Mouse (Mus musculus) cerebellum, adult (tissue): ENCODE data around the gene Dirc2.

ENCODE experiments used
- ATAC-seq: cut with Nextera tagmentation; 2 replicates; pipeline ENCODE4 v1.9.2; 2017; ENCODE audit warnings: mild to moderate bottlenecking, moderate library complexity, mixed read lengths; ENCODE audit not compliant: insufficient number of reproducible peaks, low FRiP score, low TSS enrichment

Gene Dirc2

DNA sequence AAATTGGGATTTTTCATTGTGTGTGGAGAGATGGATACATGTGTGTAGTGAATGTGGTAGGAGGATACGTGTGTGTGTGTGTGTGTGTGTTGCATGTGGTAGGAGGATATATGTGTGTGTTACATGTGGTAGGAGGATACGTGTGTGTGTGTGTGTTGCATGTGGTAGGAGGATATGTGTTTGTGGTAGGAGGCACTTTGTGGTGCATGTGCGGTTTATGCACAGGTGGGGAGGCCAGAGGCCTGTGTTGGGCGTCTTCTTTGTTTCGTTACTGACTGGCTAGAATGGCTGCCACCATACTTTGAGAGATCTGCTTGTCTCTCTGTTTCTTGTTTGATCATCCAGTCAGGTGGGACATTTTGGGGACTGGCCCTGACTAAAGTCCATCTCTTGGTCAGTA is 27.5 kb downstream of the Dirc2 start:
- ATAC-seq: no peak

DNA sequence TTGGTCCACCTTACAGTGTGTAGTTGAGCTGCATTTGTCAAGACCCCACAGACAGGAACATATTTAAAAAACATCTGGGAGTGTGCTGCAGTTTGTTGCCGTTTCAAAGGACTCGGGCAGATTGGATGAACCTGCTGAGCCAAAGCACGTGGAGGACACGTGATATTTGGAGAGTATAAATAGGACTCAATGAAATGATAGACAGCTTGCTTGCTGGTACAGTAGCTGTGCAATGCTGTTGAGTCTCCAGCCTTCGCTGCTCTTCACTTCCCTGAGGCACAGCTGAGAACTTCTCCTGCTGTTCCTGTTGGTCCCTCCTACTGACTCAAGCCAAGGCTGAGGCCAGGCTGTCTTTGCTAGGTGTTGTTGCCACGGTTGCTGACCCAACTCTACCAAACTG is 28.2 kb downstream of the Dirc2 start:
- no peak for ATAC-seq

DNA sequence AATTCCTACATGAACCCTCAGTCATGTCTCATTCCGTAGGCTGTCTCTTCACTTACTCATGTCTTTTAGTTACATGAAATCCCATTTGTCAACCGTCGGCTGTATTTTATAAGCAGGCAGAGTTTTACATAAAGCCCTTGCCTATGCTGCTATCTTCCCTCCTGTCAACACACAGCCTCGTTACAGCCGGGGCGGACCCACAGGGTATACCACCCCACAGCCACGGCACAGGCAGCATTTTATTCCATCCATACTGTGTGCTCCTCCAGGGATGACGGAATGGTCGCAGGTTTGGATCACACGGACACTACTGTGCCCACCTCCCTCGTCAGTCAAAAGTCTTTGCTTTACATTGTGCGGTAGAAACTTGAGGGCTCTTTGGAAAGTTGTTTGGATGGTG is 28.8 kb downstream of the Dirc2 start:
- ATAC-seq: no peak

DNA sequence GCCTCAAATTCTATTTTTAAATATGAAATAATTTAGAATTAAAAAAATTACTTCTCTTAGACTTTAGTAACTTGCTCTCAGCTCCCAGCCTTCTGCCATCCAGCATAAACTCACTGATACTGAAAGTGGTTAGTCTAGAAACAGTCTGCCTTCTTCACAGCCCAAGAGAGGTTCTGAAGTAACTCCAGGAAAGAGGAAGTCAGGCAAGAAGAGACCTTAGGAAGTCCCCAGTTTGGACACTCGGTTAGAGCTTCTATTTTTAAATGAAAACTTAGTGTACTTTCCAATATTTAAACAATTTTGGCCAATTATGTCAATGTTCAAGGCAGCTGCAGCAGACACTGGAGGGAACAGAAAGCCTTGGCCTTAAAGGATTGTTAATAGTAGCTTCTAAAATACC is 29.6 kb downstream of the Dirc2 start:
- no peak for ATAC-seq

DNA sequence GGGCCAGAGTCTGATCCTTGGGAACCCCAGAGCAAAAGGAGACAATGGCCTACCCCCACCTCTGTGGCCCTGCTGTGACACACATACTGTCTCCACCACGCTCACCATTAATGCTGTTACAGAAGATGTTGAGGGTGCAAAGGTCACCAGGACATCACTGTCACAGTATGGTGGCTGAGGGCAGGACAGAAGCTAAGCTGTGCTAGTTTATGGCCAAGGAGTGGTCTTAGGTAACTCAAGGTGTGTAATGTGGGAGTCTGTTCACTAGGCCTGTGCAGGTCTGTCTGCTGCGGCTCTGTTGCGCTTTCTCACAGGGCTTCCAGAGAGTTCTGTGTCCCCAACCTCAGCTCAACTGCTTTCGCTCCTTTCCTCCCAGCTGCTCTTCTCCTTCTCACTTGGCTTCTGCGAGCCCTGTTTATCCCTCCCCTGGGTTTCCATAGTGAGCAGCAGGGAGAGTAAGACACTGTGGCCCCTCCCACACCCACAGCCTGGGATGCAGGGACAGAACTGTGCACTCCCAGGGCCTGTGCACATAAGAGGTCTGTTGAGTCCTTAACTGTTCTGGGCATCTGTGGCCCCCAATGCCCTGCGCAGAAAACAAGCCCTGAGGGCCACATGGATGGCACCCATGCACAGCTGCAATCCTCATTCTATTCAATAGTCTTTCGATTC is 30.9 kb downstream of the Dirc2 start:
- no peak for ATAC-seq

DNA sequence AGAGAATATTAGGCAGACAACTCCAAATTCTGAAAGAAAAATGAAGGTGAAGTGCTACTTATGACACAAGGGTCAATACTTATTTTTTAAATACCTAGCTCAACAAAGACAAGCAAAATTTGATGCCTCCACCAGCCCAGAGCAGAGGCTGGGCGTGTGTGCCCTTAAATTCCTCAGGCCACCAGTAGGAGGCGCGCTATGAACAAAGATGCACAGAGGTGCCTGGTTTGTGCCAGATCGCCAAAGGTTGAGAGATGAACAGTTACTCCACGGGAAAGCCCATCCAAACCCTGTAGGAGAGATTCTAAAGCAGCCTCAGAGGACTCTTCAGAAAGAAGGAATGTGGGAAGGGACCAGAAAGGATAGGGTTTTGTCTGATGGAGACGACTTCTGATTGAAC is 35.1 kb downstream of the Dirc2 start:
- peak; percentile 69 for ATAC-seq

DNA sequence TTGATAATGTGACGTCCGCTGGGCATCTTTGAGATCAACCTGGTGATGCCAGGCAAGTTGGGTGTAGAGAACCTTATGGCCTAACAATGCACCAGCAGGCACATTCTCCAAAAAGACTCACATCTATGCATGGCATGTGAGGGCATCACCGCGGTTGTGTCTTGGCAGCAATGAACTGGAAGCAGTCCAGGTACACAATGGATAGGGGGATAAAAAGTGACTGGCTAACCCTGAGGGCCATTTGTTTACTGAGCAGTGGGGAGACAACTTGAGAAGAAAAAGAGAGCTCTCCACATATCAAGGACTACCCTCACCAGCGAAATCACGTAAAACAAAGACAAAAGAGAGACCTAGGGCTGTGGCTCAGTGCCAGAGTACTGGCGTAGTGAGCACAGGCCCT is 37.1 kb downstream of the Dirc2 start:
- ATAC-seq: no peak

DNA sequence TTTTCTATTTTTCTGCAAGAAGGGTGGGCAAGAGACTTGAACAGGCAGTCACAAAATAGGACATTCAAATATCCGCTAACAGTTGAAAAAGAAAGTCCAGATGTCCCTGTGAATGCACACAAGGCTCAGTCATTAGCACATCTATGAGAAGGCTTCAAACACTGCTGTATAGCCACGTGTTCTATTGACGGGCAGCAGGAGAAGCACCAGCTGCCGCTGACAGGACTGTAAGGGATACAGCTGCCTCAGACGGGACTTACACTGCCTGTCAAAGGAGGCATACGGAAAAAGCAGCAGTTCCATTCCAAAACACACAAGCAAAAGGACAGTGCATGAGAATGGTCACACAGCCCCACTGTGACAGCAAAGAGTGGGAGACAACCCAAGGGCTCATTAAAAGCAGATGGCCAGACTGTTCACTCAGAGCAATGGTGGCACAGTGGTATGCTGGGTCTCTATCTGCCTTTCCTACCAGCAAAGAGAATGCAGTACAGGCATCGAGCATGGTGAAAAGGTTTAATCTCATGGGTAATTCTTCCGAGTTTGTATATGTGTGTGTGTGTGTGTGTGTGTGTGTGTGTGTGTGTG is 39.9 kb downstream of the Dirc2 start:
- no peak for ATAC-seq

DNA sequence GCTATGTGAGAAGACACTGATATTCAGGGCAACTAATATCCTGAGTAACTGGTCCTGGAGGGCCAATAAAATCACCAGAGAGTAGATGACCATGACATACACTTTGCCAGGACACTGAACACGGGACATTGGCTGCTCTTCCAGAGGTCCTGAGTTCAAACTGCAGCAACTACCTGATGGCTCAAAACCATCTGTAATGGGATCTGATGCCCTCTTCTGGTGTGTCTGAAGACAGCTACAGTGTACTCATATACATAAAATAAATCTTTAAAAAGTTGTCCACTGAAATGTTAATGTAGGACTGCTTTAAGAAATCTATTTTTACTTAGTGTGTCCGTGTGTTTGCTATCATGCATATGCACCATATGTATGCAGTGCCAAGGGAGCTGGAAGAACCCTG is 42.6 kb downstream of the Dirc2 start:
- ATAC-seq: no peak

DNA sequence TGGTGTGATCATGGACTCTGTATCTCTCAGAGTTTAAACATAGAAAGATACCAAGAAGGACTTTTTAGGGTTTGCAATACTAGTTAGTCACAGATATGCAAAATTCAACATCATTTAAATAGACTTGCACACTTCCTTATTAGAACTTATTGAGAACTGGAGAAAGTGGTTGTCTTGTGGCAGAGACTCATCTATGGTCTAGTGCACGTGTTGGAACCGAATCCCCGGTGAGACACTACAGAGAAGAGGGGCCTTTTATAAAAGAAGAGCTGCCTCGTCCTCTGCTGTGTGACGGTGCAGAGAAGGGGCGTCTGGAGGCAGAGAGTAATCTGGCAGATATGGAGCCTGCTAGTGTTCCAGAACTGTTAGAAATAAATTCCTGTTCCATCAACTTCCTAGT is 44.6 kb downstream of the Dirc2 start:
- ATAC-seq: no peak

DNA sequence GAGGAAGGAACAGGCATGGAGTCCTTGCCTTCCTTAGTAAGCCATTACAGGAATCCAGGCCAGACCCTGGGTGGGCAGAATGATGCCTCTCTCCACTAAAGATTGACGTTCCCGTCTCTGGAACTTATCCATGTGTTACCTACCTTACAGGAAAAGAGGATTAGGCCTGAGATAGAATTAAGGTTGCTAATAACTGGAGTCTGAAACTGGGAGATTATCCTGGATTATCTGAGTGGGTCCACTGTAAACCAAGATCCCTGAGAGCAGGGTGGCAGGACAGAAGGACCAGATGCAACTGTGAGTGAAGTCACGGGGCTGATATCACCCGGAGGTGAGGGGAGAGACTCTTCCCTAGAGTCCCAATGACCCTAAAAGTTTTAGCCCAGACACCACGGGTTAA is 51.4 kb downstream of the Dirc2 start:
- ATAC-seq: no peak

DNA sequence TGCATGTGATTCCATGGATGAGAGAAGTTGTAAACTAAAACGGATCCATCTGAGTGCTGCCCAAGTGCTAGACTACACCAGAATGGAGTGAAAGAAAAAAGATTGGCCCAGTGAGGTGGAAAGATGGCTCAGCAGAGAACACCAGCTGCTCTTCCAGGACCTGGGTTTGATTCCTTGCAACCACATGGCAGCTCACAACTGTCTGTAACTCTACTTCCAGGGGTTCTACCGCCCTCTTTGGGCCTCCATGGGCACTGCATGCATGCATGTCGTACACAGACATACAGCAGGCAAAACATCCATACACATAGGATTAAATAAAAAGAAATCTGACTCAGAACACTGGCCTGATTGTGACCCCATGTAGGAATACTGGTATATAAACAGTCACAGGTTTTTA is 52.9 kb downstream of the Dirc2 start:
- no peak for ATAC-seq

DNA sequence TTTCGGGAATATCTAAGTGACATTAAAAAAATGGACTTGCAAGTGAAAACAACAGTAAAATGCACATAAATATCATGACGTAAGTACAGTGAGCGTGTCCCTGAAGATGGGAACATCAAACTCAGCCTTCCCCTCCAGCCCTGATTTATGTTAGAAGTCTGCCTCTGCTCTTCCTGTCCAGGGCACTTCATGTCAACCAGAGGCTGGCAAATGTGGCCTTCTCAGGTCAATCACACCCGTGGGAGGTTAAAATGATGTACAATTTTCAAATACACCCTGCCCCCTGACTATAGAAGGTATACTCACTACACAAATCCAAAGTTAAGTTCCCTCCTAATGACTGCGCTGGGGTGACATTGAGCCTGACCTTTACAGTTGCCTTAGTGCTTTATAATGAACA is 53.4 kb downstream of the Dirc2 start:
- no peak for ATAC-seq

DNA sequence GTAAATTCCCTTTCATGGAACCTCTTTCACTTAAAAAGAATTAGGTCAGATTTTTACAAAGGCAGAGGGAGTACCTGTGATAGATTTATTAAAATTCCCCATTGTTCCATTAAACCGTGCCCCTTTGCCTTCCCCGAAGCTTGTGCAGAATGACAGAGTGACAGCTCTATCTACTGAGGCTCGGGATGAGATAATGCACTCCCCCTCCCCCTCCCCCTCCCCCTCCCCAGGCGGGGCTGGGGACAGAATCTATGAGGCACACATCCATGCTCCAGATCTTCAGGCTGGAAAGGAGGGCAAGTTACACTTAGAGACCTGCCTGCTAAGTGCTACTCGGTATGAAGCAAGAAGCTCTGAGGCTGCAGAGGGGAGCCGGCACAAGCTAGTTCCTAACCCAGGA is 53.8 kb downstream of the Dirc2 start:
- ATAC-seq: no peak

DNA sequence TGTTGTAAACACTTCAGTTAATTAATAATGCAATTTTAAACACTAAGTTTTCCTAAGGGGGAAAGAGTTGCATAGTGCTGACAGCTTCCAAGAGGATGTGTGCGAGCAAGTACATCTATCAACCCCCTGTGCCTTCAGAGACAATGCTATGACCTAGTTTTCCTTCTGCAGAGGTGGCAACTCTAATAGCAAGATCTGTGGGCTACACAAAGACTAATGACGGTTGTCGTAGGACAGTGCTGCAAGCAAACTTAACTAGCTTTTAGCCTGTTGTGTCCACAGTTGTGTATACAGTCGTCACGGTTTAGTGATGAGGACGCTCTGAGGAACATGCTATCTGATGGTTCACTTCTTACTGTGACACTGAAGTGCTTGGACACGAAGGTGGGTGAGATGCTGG is 54.5 kb downstream of the Dirc2 start:
- no peak for ATAC-seq

DNA sequence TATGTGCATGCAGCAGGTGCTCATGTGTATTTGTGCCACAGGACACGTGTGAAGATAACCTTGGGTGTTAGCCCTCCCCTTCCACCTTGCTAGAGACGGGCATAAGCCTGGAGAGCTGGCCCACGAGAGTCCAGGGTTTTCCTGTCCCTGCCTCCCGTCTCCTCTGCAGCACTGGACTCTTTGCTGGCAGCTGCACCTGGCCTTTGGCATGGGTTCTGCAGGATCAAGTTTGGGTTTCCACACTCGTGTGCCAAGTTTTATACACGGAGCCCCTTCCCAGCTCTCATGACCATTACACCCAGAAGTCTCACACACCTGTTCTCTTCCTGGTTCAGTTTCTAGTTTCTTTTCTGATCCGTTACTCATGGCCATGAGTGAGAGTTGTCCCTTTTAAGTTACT is 55.5 kb downstream of the Dirc2 start:
- ATAC-seq: no peak

DNA sequence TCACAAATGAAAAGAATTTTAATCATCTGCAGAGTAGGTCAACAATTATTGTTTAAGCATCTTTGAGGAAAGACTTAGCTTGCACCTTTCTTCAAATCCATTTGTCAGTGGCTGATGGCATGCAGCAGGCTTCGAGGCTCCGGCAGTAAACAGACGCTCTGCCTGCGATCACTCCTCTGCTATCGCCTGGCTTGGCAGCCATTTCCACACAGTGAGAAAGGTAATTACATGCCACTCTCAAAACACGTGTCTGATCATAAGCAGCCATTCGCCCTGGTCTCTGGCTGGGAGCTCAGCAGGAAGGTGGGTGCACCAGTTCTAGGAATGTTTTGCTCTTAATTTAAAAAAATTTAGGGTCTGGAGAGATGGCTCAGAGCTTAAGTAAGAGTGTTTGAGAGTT is 58.2 kb downstream of the Dirc2 start:
- ATAC-seq: no peak

DNA sequence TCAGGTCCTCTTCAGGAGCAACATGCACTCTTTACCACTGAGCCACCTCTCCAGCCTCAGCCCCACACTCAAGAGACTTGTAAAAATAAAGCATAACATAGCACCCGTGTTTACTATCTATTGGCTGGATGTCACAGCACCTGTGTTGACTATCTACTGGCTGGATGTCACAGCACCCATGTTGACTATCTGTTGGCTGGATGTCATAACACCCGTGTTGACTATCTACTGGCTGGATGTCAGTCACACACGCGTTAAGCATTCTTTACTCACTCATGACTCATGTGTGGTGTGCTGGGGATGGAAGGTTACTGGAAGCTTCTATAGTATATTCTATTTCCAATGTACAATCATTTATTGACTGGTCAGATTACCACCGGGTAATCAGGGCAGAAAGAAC is 62.2 kb downstream of the Dirc2 start:
- no peak for ATAC-seq

DNA sequence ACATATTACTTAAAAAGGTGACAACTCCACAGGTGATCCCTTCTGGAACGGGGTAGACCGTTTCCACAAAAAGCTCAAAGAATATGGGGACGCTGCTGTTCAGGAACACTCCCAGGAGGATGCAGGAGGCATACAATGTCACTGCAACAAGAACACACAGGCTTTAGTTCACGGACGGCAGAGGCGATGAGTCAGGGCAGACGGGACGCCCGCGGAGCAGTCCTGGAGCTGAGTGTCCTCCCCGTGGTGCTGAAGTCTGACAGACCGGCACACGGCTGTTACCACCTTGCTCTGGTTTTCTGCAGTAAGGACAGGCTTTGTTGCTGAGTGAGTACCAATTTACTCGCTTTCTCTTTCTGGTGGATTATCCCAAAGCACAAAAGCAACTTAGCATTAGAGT is 64.4 kb downstream of the Dirc2 start:
- no peak for ATAC-seq

DNA sequence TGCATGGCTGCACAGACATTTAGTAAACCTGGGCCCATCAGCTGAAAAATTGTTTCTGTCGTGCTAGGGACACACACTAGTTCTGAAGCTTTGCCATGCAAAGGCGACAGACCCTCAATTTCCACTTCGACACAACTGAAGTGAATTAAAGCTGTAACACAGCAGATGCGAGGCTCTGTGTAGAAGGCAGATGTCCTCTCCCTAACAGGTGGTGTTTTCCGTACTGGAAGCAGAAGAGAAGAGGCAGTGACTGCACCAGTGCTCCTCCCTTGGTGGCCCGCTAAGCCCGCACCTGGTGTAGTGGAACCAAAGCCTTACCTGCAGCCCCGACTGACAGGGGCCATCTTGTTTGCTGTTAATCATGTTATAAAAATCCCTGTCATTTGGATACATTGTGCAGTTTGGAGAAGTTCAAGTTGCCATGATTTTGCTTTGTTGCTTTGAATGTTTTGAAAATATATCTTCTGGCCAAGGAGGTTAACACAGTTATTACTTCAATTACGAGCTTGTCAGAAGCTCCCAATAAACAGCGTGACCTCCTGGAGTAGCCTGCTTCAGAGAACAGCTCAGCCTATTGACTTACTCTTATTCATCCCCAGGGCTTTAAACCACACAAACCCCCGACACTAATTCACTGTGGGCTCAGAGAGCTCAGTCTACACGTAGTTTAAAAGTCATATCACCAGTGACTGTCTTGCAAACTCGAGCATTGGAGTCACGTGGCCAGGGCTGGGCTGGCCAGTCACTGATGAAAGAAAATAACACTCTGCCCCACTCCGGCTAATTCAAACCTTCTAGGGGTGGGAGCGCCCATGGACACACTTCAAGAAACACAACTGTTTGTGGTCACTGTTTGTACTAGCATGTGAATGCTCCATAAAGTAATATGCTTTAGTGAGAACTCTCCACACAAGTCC is 65.1 kb downstream of the Dirc2 start:
- ATAC-seq: no peak

DNA sequence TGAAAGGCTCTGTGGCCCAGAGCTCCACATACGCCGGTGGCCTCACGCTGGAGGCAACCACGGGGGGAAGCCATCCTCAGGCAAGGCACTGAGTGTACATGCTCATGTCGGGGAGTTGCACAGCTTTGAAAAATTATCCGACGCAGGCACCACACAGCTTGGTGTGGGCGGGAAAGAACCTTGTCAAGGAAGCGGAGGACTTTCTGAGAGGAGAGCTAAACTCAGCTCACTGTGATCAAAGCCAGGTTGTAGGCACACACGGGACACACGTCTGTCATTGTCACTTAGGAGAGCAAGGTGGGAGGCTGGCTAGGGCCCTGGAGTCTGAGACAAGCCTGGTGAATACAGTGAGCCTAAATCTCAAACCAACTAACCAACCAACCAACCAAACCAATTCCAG is 67.3 kb downstream of the Dirc2 start:
- no peak for ATAC-seq

DNA sequence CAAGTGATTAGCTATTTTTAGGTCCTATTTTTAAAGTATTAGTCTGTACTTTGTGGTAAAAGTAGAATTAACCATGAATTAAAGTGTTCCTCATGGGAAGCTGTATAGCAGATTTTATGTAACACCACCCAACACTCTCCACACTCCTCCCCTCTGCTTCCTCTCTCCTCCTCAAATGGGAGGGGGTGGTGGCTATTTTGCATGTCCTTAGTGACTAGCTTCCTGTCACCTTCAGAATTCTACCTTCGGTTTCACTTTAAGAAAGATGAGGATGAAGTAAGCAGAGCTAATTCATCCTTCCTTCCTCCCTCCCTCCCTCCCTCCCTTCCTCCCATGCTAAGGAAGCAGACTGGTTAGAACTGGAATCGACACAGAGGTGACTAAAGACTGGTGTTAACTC is 73.1 kb downstream of the Dirc2 start:
- no peak for ATAC-seq
